9 mouse cellular contexts compared by ENCODE assay signal in the genomic region with DNA sequence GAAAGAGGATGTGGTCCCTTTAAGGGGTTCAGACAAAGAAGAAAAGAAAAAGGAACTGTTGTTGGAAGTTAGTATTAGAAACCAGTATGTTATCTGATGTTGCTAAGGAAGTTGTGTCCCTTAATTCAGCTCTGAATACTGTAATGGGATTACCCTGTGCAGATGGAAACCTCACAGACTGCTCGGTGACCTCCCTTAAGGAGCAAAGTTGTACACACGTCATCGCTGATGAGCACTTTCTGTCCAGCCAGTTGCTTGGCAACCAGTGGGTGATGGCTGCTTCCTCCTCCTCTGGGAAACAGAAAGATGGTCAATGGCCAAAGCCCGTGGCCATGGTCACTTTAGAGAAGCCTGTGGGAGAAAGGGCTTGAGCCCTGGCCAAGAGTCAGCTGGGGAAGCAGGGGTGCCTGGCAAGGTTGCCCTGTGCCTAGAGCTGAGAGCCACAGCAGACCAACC. TPM values are rescaled to one million over a fixed set of nuclear protein-coding genes. Genes with fewer than 3 reads are reported as not detected.
DNase-seq lines count a peak whose midpoint lies in the region; ATAC-seq lines count a peak whose summit lies in the region.
"Had no signal": no experiment of that assay in that cellular context is flagged by ENCODE, and none has a peak within 500 bp of the region (broad histone marks: within the 10 kb centered on the region; RNA-seq: fewer than 3 reads in every experiment).

No protein-coding gene starts in this region.

- DNase-seq in frontal cortex, adult 2 months (ENCODE audit: extremely low spot score in 1 of 2, low spot score in 1 of 2), result peak; percentile 37 to 45
- DNase-seq in thymus, postnatal 0 days (ENCODE audit: low spot score), result peak; percentile 43
- DNase-seq in thymus, postnatal 4 days, result no peak
- DNase-seq in gastrocnemius, postnatal 36 days, result peak; percentile 59 to 67
- peak; percentile 57 to 72 for DNase-seq in layer of hippocampus, postnatal 14 days (ENCODE audit: low spot score in 2 of 2)
- peak; percentile 23 for DNase-seq in retina, embryonic 14.5 days (ENCODE audit: low spot score)
- no peak for DNase-seq in embryo, embryonic 10 days (ENCODE audit: low spot score)

- intact Hi-C loops in gastrocnemius, postnatal 36 days (cut with DNase I), result no loop called here

- ATAC-seq in frontal cortex, adult (ENCODE audit: low TSS enrichment), result no peak

RNA-seq across cellular contexts. Expression of a gene that starts 9.7 kb away (rescaled TPM):
- 0.06 TPM in 1 of 2 replicates, not detected in the other for polyA plus RNA-seq in frontal cortex, adult 2 months (2012; rRNA removed)
- not detected in 2 replicates for polyA plus RNA-seq in thymus, postnatal 0 days (2015; fragmentation: Nextera tagmentation; extraction: Ambion mirVana)
- not detected for total RNA-seq in gastrocnemius, postnatal 36 days (2021)
- total RNA-seq in layer of hippocampus, postnatal 14 days (2021), result not detected
- polyA plus RNA-seq: midbrain, embryonic 12.5 days had no signal

RNA-seq across cellular contexts. Expression of a gene that starts 16.4 kb away (rescaled TPM):
- 4.6 and 5.4 TPM in 2 replicates for polyA plus RNA-seq in frontal cortex, adult 2 months (2012; rRNA removed)
- polyA plus RNA-seq in thymus, postnatal 0 days (2015; fragmentation: Nextera tagmentation; extraction: Ambion mirVana), result 32.8 and 36.7 TPM in 2 replicates
- total RNA-seq in gastrocnemius, postnatal 36 days (2021), result 1 to 10 TPM; 2.4 to 3.0 TPM
- 1 to 10 TPM; 1.6 to 1.7 TPM for total RNA-seq in layer of hippocampus, postnatal 14 days (2021)

RNA-seq across cellular contexts. Expression of a gene that starts 30.7 kb away (rescaled TPM):
- 440 and 454 TPM in 2 replicates for polyA plus RNA-seq in frontal cortex, adult 2 months (2012; rRNA removed)
- 251 and 260 TPM in 2 replicates for polyA plus RNA-seq in thymus, postnatal 0 days (2015; fragmentation: Nextera tagmentation; extraction: Ambion mirVana)
- 10 to 100 TPM; 46.3 to 49.3 TPM for total RNA-seq in gastrocnemius, postnatal 36 days (2021)
- 100 to 1,000 TPM; 289 to 299 TPM for total RNA-seq in layer of hippocampus, postnatal 14 days (2021)

Comparison
In these comparisons a context has a peak if more than half of its experiments do, and no peak if none do; other contexts are left out.
1. DNase-seq: peak in frontal cortex, adult 2 months (2 of 2), thymus, postnatal 0 days (single experiment), gastrocnemius, postnatal 36 days (2 of 2), layer of hippocampus, postnatal 14 days (2 of 2) and retina, embryonic 14.5 days (single experiment); none in thymus, postnatal 4 days (single experiment) and embryo, embryonic 10 days (single experiment).
2. RNA of a gene that starts 30.7 kb away (total RNA-seq): 289 to 299 TPM in layer of hippocampus, postnatal 14 days; 46.3 to 49.3 TPM in gastrocnemius, postnatal 36 days; every median in the first group is over 4 times any median in the second.